Mouse (Mus musculus): ENCODE data around the gene Mrps2. TPM values are rescaled to one million over a fixed set of nuclear protein-coding genes. Genes with fewer than 3 reads are reported as not detected.

Mrps2 gene
- polyA plus RNA-seq, 1 experiment = 71.5 TPM

Other genes starting within 250 kb of the Mrps2 start
- gene Ppp1r26, start 21.3 kb upstream of the Mrps2 start, polyA plus RNA-seq (2012; ENCODE audit: insufficient read depth, insufficient read length, missing spikeins) = not detected in 2 replicates
- 1.9 TPM in 1 of 2 replicates, not detected in the other for gene 1700007K13Rik, start 1.7 kb upstream of the Mrps2 start, polyA plus RNA-seq (2012; ENCODE audit: insufficient read depth, insufficient read length, missing spikeins)
- not detected in 2 replicates for gene Gbgt1, start 28.8 kb downstream of the Mrps2 start, polyA plus RNA-seq (2012; ENCODE audit: insufficient read depth, insufficient read length, missing spikeins)
- not detected in 2 replicates for gene Gm10134, start 38.0 kb downstream of the Mrps2 start, polyA plus RNA-seq (2012; ENCODE audit: insufficient read depth, insufficient read length, missing spikeins)
- 5.7 and 6.1 TPM in 2 replicates for gene Ralgds, start 45.1 kb downstream of the Mrps2 start, polyA plus RNA-seq (2012; ENCODE audit: insufficient read depth, insufficient read length, missing spikeins)
- not detected in 2 replicates for gene Cel, start 95.3 kb downstream of the Mrps2 start, polyA plus RNA-seq (2012; ENCODE audit: insufficient read depth, insufficient read length, missing spikeins)
- 5.2 and 6.9 TPM in 2 replicates for gene Gtf3c5, start 115.7 kb downstream of the Mrps2 start, polyA plus RNA-seq (2012; ENCODE audit: insufficient read depth, insufficient read length, missing spikeins)
- not detected in 2 replicates for gene Gfi1b, start 153.9 kb downstream of the Mrps2 start, polyA plus RNA-seq (2012; ENCODE audit: insufficient read depth, insufficient read length, missing spikeins)
- 5.0 TPM in 2 replicates for gene Tsc1, start 173.2 kb downstream of the Mrps2 start, polyA plus RNA-seq (2012; ENCODE audit: insufficient read depth, insufficient read length, missing spikeins)
- gene Spaca9, start 231.7 kb downstream of the Mrps2 start, polyA plus RNA-seq (2012; ENCODE audit: insufficient read depth, insufficient read length, missing spikeins) = not detected in 2 replicates
- gene Ak8, start 232.1 kb downstream of the Mrps2 start, polyA plus RNA-seq (2012; ENCODE audit: insufficient read depth, insufficient read length, missing spikeins) = not detected in 2 replicates